Mouse (Mus musculus): ENCODE measurements at regions not wholly inside any gene's neighbourhood (a gene's known extent, or its start where the extent isn't known, plus 50 kb on each side); places are given as distances from the start of the nearest gene placed in this dataset.

GRCm38 (mm10) chr13:78580863-78581595, 381.5 kb upstream of the Nr2f1 start:
- no peak for DNase-seq (ENCODE audit: low spot score)

GRCm38 (mm10) chr13:78577497-78577896, 377.9 kb upstream of the Nr2f1 start:
- DNase-seq (ENCODE audit: low spot score) = no peak

- DNase-seq (ENCODE audit: low spot score) = no peak
These were observed 377.0 kb upstream of the Nr2f1 start for GRCm38 (mm10) chr13:78576300-78577296.

- DNase-seq (ENCODE audit: low spot score) = no peak
These were observed 371.5 kb upstream of the Nr2f1 start for GRCm38 (mm10) chr13:78571093-78571492.

GRCm38 (mm10) chr13:78524446-78524937, 324.9 kb upstream of the Nr2f1 start:
- DNase-seq (ENCODE audit: low spot score) = no peak

GRCm38 (mm10) chr13:78520771-78521170, 321.2 kb upstream of the Nr2f1 start:
- DNase-seq (ENCODE audit: low spot score) = peak; percentile 1

GRCm38 (mm10) chr13:78520186-78520585, 320.6 kb upstream of the Nr2f1 start:
- peak; percentile 9 for DNase-seq (ENCODE audit: low spot score)

GRCm38 (mm10) chr13:78500551-78500950, 301.0 kb upstream of the Nr2f1 start:
- no peak for DNase-seq (ENCODE audit: low spot score)

- no peak for DNase-seq (ENCODE audit: low spot score)
These were observed 284.3 kb upstream of the Nr2f1 start for GRCm38 (mm10) chr13:78483760-78484357.

- no peak for DNase-seq (ENCODE audit: low spot score)
These were observed 283.6 kb upstream of the Nr2f1 start for GRCm38 (mm10) chr13:78482929-78483759.

- DNase-seq (ENCODE audit: low spot score) = no peak
These were observed 251.9 kb upstream of the Nr2f1 start for GRCm38 (mm10) chr13:78451333-78452070.

- no peak for DNase-seq (ENCODE audit: low spot score)
These were observed 247.1 kb upstream of the Nr2f1 start for GRCm38 (mm10) chr13:78446726-78447031.

GRCm38 (mm10) chr13:78445891-78446725, 246.6 kb upstream of the Nr2f1 start:
- no peak for DNase-seq (ENCODE audit: low spot score)

GRCm38 (mm10) chr13:78444691-78445349, 245.3 kb upstream of the Nr2f1 start:
- DNase-seq (ENCODE audit: low spot score) = no peak

GRCm38 (mm10) chr13:78428469-78428868, 228.9 kb upstream of the Nr2f1 start:
- no peak for DNase-seq (ENCODE audit: low spot score)

GRCm38 (mm10) chr13:78428084-78428445, 228.5 kb upstream of the Nr2f1 start:
- no peak for DNase-seq (ENCODE audit: low spot score)

GRCm38 (mm10) chr13:78427141-78428083, 227.9 kb upstream of the Nr2f1 start:
- DNase-seq (ENCODE audit: low spot score) = no peak

GRCm38 (mm10) chr13:78426306-78426921, 226.9 kb upstream of the Nr2f1 start:
- no peak for DNase-seq (ENCODE audit: low spot score)
